Mouse (Mus musculus): ENCODE data around the gene Cmip. TPM values are rescaled to one million over a fixed set of nuclear protein-coding genes. Genes with fewer than 3 reads are reported as not detected.

Cmip gene
- polyA plus RNA-seq, 1 experiment from 2014 or later: 21.6 TPM

DNA sequence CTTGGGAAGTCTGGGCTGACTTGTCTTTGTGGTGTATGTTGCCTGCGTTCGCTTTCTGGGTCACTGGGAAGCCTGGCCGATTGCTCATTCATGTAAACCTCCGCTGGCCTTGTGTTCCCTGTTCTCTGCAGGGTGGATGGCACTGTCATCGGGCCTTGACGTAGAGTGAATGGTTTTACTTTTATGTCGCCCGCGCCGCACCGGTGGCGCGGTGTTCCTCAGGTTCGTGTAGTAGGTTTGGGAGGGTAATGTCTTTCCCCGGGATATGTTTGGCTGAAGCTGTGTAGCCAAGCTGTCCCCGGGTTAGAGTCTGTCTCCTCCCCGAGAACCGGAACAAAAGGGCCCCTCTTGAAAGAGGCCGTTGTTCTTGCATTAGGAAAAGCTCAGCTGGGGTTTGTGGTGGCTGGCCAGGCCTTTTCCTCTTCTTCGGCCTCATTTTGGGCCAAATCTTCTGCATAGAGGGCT lies 21.8 kb downstream of the Cmip start:
- H3K27me3 ChIP-seq (ENCODE audit: control insufficient read depth, insufficient read depth, low read length): no peaks in the 10 kb centered on the region
- no peak overlapping the region for H3K4me2 ChIP-seq (replicated peaks; ENCODE audit: low read depth, low read length)
- peaks cover 14% of the 10 kb centered on the region for H3K4me1 ChIP-seq (ENCODE audit: control insufficient read depth, insufficient read depth, low read length)
- 76% methylated on average over 20 of the region's 20 CpGs for WGBS
- no peaks in the 10 kb centered on the region for H3K36me3 ChIP-seq (ENCODE audit: control insufficient read depth, insufficient read depth, low read length)
- H3K9me3 ChIP-seq (ENCODE audit: control insufficient read depth, low read depth, low read length): no peaks in the 10 kb centered on the region
- H3K4me3 ChIP-seq (ENCODE audit: low read depth, low read length): no peak overlapping the region
- peak overlapping the region; percentile 52 for H3K27ac ChIP-seq (ENCODE audit: low read length)
- no peak for ATAC-seq (ENCODE audit: insufficient number of reproducible peaks, insufficient read depth, low FRiP score, low read depth)
- H3K9ac ChIP-seq (replicated peaks; ENCODE audit: low read depth, low read length): no peak overlapping the region

DNA sequence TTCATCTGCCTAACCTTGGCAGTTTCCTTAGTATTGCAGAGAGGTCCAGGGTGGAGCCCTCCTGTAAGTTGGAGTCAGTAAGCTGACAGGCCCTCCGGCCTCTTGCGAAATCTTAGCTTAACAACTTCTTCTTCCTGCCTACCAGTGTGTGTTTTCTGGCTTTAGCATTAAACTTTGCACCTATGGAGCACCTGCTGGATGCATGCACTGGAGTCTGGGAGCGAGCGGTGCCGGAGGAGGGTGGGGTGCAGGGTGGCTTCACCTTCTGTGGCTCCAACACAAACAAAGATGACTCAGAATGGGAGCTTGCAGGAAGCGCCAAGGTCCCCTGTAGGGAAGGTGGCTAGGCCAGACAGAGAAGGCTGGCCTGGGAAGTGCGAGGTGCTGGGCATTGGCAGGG lies 23.6 kb downstream of the Cmip start:
- H3K27me3 ChIP-seq (ENCODE audit: control insufficient read depth, insufficient read depth, low read length): no peaks in the 10 kb centered on the region
- no peak overlapping the region for H3K4me3 ChIP-seq (ENCODE audit: low read depth, low read length)
- H3K36me3 ChIP-seq (ENCODE audit: control insufficient read depth, insufficient read depth, low read length): no peaks in the 10 kb centered on the region; the same call in 1 of the 2 replicates
- H3K9ac ChIP-seq (replicated peaks; ENCODE audit: low read depth, low read length): no peak overlapping the region
- no peaks in the 10 kb centered on the region for H3K9me3 ChIP-seq (ENCODE audit: control insufficient read depth, low read depth, low read length)
- H3K4me2 ChIP-seq (replicated peaks; ENCODE audit: low read depth, low read length): no peak overlapping the region
- H3K27ac ChIP-seq (ENCODE audit: low read length): peak overlapping the region; percentile 11; the same call in 1 of the 2 replicates
- peak; percentile 70 for ATAC-seq (ENCODE audit: insufficient number of reproducible peaks, insufficient read depth, low FRiP score, low read depth)
- 77% methylated on average over 7 of the region's 7 CpGs for WGBS
- H3K4me1 ChIP-seq (ENCODE audit: control insufficient read depth, insufficient read depth, low read length): peaks cover 15% of the 10 kb centered on the region

DNA sequence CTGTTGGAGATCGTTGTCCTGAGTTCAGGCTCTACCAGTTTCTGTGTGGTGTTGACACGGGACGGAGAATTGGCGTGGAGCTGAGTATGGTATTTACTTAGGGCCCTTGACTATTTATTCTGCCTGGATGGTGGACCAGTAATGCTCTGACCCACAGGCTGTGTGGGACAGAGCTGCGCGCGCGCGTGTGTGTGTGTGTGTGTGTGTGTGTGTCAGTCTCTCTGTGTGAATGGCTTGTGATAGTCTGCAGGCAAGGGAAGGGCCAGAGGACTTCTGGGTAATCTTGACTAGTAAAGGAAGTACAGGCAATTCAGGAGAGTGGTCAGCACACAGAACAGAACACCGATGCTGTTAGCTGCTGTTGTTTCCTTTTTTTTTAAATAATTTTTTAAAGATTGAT lies 24.8 kb downstream of the Cmip start:
- 75% methylated on average over 10 of the region's 10 CpGs for WGBS
- Histone ChIP-seq H3K4me2 (replicated peaks; ENCODE audit: low read depth, low read length) (no peak overlapping the region), H3K9ac (replicated peaks; ENCODE audit: low read depth, low read length) (no peak overlapping the region), H3K4me3 (ENCODE audit: low read depth, low read length) (no peak overlapping the region), H3K27me3 (ENCODE audit: control insufficient read depth, insufficient read depth, low read length) (no peaks in the 10 kb centered on the region), H3K4me1 (ENCODE audit: control insufficient read depth, insufficient read depth, low read length) (peaks cover 15% of the 10 kb centered on the region), H3K27ac (ENCODE audit: low read length) (peak overlapping the region; percentile 56), H3K9me3 (ENCODE audit: control insufficient read depth, low read depth, low read length) (no peaks in the 10 kb centered on the region), H3K36me3 (ENCODE audit: control insufficient read depth, insufficient read depth, low read length) (no peaks in the 10 kb centered on the region; the same call in 1 of the 2 replicates)
- ATAC-seq (ENCODE audit: insufficient number of reproducible peaks, insufficient read depth, low FRiP score, low read depth): no peak

DNA sequence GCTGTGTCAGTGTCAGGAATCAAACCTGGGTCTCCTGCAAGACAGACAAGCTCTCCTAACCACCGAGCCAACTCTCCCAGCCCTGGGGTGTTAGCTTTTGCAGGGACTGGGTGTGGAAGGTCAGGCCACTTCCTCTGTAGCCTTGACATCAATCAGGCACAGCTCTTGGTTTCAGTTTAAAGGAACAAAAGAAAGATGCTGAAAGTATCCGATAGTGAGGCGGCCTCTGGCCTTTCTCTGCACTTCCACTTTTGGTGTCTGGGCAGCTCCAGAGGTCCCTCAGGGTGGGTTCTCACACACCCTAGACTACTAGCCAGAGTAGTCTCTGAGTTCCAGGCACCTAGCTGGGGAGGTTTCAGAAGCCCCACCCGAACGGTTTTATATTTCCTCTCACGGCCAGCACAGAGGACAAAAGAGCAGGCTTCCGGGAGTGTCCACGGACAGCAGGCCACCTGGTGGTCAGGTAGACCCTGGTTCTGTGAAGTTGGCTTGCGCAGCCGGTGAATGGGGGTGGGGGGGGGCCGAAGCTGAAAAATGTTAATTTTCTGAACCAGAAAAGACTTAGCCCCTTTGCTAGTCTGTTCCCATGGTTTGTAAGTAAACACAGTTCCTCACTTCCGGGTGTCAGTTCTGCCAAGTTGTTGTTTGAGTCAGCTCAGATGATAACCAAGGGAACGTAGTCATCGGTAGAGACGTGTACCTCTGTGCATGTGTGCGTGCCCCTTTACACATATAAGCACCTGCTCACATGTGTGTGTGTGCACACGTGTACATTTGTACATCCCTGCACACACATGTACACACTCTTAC lies 25.5 kb downstream of the Cmip start:
- ATAC-seq (ENCODE audit: insufficient number of reproducible peaks, insufficient read depth, low FRiP score, low read depth): no peak
- Histone ChIP-seq H3K9me3 (ENCODE audit: control insufficient read depth, low read depth, low read length) (no peaks in the 10 kb centered on the region), H3K4me2 (replicated peaks; ENCODE audit: low read depth, low read length) (no peak overlapping the region), H3K27ac (ENCODE audit: low read length) (peak overlapping the region; percentile 56), H3K4me1 (ENCODE audit: control insufficient read depth, insufficient read depth, low read length) (peaks cover 15% of the 10 kb centered on the region), H3K9ac (replicated peaks; ENCODE audit: low read depth, low read length) (no peak overlapping the region), H3K27me3 (ENCODE audit: control insufficient read depth, insufficient read depth, low read length) (no peaks in the 10 kb centered on the region), H3K4me3 (ENCODE audit: low read depth, low read length) (no peak overlapping the region), H3K36me3 (ENCODE audit: control insufficient read depth, insufficient read depth, low read length) (no peaks in the 10 kb centered on the region; the same call in 1 of the 2 replicates)
- WGBS: 41% methylated on average over 17 of the region's 17 CpGs

DNA sequence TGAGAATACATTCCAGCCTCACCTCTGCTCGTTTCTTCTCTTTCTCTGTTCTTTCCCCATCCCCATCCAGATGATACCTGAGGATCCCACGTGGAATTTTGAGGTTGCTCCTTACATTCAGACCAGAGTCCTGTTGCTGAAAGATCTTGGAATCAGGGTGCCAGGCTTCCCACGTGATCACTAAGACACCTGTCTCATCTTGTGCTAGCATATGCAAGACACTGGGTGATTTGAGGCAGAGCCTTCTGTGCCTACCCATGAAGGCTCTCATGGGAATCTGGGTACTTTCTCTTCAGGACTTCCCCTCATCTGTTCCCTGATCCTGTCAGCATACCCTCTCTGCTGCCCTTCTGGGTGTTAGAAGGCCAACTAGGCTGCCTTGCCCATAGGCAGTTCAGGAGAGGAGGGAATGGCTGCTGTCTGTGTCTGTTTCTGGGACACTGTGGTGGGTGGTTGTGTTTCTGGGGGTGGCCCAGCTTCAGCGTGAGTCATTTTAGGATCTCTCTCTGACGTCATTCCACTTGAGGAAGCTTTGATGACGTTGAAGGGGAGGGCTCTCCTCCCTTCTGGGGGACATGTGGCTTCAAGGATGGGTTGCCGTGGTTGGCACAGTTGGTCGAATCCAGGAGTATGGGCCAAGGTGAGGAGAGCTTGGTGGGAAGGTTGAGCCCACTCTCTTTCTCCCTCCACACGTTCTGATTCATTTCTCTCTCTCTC lies 28.1 kb downstream of the Cmip start:
- ATAC-seq (ENCODE audit: insufficient number of reproducible peaks, insufficient read depth, low FRiP score, low read depth): no peak
- Histone ChIP-seq H3K9ac (replicated peaks; ENCODE audit: low read depth, low read length) (no peak overlapping the region), H3K9me3 (ENCODE audit: control insufficient read depth, low read depth, low read length) (no peaks in the 10 kb centered on the region), H3K27me3 (ENCODE audit: control insufficient read depth, insufficient read depth, low read length) (no peaks in the 10 kb centered on the region), H3K36me3 (ENCODE audit: control insufficient read depth, insufficient read depth, low read length) (no peaks in the 10 kb centered on the region; the same call in 1 of the 2 replicates), H3K4me3 (ENCODE audit: low read depth, low read length) (no peak overlapping the region), H3K27ac (ENCODE audit: low read length) (no peak overlapping the region), H3K4me1 (ENCODE audit: control insufficient read depth, insufficient read depth, low read length) (peaks cover 18% of the 10 kb centered on the region), H3K4me2 (replicated peaks; ENCODE audit: low read depth, low read length) (no peak overlapping the region)
- 88% methylated on average over 9 of the region's 9 CpGs for WGBS

DNA sequence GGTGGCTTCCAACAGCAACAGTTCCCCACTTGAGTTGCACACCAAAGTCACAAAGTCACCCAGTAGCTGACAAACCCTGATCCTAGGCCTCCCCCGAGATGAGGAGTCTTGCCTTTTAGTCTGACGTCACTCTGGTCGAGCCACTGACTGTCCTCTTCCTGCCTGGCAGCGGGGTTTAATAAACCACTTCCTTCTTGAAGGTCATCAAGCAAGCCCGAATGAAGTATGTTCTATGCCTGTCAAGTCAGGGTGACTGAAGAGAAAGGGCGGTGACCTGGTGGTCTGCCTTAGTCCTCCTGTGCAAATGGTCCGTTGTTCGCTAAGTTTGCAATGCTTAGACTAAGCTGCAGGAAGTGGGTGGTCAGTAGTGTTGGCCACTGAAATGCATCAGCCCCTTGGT lies 31.1 kb downstream of the Cmip start:
- Histone ChIP-seq H3K4me2 (replicated peaks; ENCODE audit: low read depth, low read length) (no peak overlapping the region), H3K4me1 (ENCODE audit: control insufficient read depth, insufficient read depth, low read length) (peaks cover 14% of the 10 kb centered on the region), H3K27ac (ENCODE audit: low read length) (no peak overlapping the region), H3K36me3 (ENCODE audit: control insufficient read depth, insufficient read depth, low read length) (no peaks in the 10 kb centered on the region; the same call in 1 of the 2 replicates), H3K27me3 (ENCODE audit: control insufficient read depth, insufficient read depth, low read length) (no peaks in the 10 kb centered on the region), H3K9ac (replicated peaks; ENCODE audit: low read depth, low read length) (no peak overlapping the region), H3K4me3 (ENCODE audit: low read depth, low read length) (no peak overlapping the region), H3K9me3 (ENCODE audit: control insufficient read depth, low read depth, low read length) (no peaks in the 10 kb centered on the region)
- no peak for ATAC-seq (ENCODE audit: insufficient number of reproducible peaks, insufficient read depth, low FRiP score, low read depth)
- 58% methylated on average over 8 of the region's 8 CpGs for WGBS

DNA sequence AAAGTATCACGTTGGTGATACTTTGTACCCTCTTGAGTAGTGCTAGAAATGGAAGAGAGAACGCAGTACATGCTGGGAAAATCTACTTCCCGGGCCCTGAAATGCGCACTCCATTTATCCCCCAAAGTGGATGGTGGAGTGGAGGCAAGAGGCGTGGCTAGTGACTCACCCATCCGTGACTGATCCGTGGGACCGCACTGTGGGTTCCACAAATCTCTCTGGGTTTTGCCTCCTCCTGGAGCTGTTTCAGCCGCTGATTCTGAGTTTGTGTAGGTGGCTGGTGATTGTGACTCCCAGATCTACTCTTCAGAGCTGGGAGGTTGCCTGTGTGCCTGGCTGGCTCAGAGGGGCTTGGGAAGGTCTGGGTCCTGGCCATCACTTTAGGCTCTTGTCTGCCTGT lies 32.2 kb downstream of the Cmip start:
- H3K4me1 ChIP-seq (ENCODE audit: control insufficient read depth, insufficient read depth, low read length): peaks cover 17% of the 10 kb centered on the region
- ATAC-seq (ENCODE audit: insufficient number of reproducible peaks, insufficient read depth, low FRiP score, low read depth): no peak
- H3K4me3 ChIP-seq (ENCODE audit: low read depth, low read length): no peak overlapping the region
- no peak overlapping the region for H3K27ac ChIP-seq (ENCODE audit: low read length)
- no peak overlapping the region for H3K9ac ChIP-seq (replicated peaks; ENCODE audit: low read depth, low read length)
- H3K9me3 ChIP-seq (ENCODE audit: control insufficient read depth, low read depth, low read length): no peaks in the 10 kb centered on the region
- H3K4me2 ChIP-seq (replicated peaks; ENCODE audit: low read depth, low read length): no peak overlapping the region
- H3K36me3 ChIP-seq (ENCODE audit: control insufficient read depth, insufficient read depth, low read length): no peaks in the 10 kb centered on the region; the same call in 1 of the 2 replicates
- H3K27me3 ChIP-seq (ENCODE audit: control insufficient read depth, insufficient read depth, low read length): no peaks in the 10 kb centered on the region
- 89% methylated on average over 9 of the region's 9 CpGs for WGBS

DNA sequence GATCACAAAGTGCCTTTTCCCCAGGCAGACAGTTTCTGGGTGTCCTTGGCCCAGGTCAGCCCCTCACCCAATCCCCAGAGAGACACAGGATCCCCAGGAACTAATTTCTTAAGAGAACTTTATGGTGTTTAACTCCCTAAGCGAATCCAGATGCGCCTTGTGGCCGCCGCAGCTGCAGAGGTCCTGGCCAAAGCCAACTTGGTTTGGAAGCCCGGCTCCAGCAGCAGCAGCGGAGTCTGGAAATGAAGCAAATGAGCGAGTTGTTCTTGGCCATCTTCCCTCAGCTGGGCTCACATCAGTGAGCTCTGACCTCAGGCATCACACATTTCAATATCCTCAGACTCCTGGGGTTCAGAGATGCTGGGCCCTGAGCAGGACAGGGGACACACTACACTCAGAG lies 33.6 kb downstream of the Cmip start:
- Histone ChIP-seq H3K9ac (replicated peaks; ENCODE audit: low read depth, low read length) (no peak overlapping the region), H3K27ac (ENCODE audit: low read length) (no peak overlapping the region), H3K27me3 (ENCODE audit: control insufficient read depth, insufficient read depth, low read length) (no peaks in the 10 kb centered on the region), H3K36me3 (ENCODE audit: control insufficient read depth, insufficient read depth, low read length) (no peaks in the 10 kb centered on the region; the same call in 1 of the 2 replicates), H3K4me1 (ENCODE audit: control insufficient read depth, insufficient read depth, low read length) (peaks cover 17% of the 10 kb centered on the region), H3K4me2 (replicated peaks; ENCODE audit: low read depth, low read length) (no peak overlapping the region), H3K9me3 (ENCODE audit: control insufficient read depth, low read depth, low read length) (no peaks in the 10 kb centered on the region), H3K4me3 (ENCODE audit: low read depth, low read length) (no peak overlapping the region)
- 81% methylated on average over 7 of the region's 7 CpGs for WGBS
- no peak for ATAC-seq (ENCODE audit: insufficient number of reproducible peaks, insufficient read depth, low FRiP score, low read depth)

Data from stomach, embryonic 14.5 days (tissue).